Mouse (Mus musculus) liver, embryonic 14.5 days (tissue): ENCODE results near the gene Pcca.

Source experiments
- CTCF ChIP-seq: IDR thresholded peaks from 2 replicates; pipeline ENCODE4 v1.5.1; 2016; ENCODE audit warnings: antibody characterized with exemption, low read depth, control low read depth
- EP300 ChIP-seq: IDR thresholded peaks from 2 replicates; pipeline ENCODE4 v1.6.1; 2016; ENCODE audit warnings: antibody characterized with exemption, low read depth

- TF ChIP-seq CTCF: no peak
- no peak for TF ChIP-seq EP300
Measured at GRCm38 (mm10) chr14:122790111-122790510, 256.0 kb downstream of the Pcca start.
